Mouse (Mus musculus) kidney, adult 2 months (tissue): ENCODE measurements at regions not wholly inside any gene's neighbourhood (a gene's known extent, or its start where the extent isn't known, plus 50 kb on each side); places are given as distances from the start of the nearest gene placed in this dataset.

Source experiments
- CTCF ChIP-seq: fragments of 200-500 bp; conservative IDR thresholded peaks from 2 replicates; pipeline ENCODE4 v1.5.1; 2011; ENCODE audit warnings: low read depth, mild to moderate bottlenecking, control low read depth, low read length, moderate library complexity, mixed read lengths; ENCODE audit not compliant: insufficient read depth, insufficient read length
- POLR2A ChIP-seq: fragments of 200-500 bp; IDR thresholded peaks from one replicate; pipeline ENCODE4 v1.6.1; 2011; ENCODE audit warnings: low read depth, low read length, control low read depth

- TF ChIP-seq POLR2A (no peak), CTCF (no peak)
Observed at GRCm38 (mm10) chr12:118698110-118698509, 148.0 kb upstream of the Sp8 start.
